Mouse (Mus musculus): Measurements from ENCODE around the gene Agbl2.

GRCm38 (mm10) chr2:90843666-90844065, 61.1 kb downstream of the Agbl2 start:
- no peak for TF ChIP-seq ZC3H11A (IDR thresholded peaks at IDR 0.05; ENCODE audit: borderline replicate concordance, low read depth, low read length)
- no peak for TF ChIP-seq ZNF384 (IDR thresholded peaks at IDR 0.05; ENCODE audit: low read depth, low read length)

All from ES-E14 (cell line).